Mouse (Mus musculus): ENCODE measurements at regions not wholly inside any gene's neighbourhood (a gene's known extent, or its start where the extent isn't known, plus 50 kb on each side); places are given as distances from the start of the nearest gene placed in this dataset.

GRCm38 (mm10) chr13:99644771-99645170 lies 128.4 kb upstream of the Map1b start:
- no peaks in the 10 kb centered on the region for H3K9me3 ChIP-seq (replicated peaks; ENCODE audit: control insufficient read depth, low read length)
- no peak for ATAC-seq (replicated peaks; ENCODE audit: extremely low read depth, insufficient read depth, low FRiP score)
- H3K27me3 ChIP-seq (ENCODE audit: control insufficient read depth, insufficient read depth, low read length), result no peaks in the 10 kb centered on the region
- peaks cover 15% of the 10 kb centered on the region for H3K4me1 ChIP-seq (ENCODE audit: control insufficient read depth, insufficient read depth, low read length)
- no peak overlapping the region for H3K4me2 ChIP-seq (ENCODE audit: low read depth, low read length)
- WGBS, result 83% methylated on average over 1 of the region's 1 CpGs
- H3K36me3 ChIP-seq (ENCODE audit: control insufficient read depth, insufficient read depth), result no peaks in the 10 kb centered on the region
- H3K27ac ChIP-seq (ENCODE audit: low read length), result no peak overlapping the region
- H3K4me3 ChIP-seq (ENCODE audit: low read length), result no peak overlapping the region
- no peak overlapping the region for H3K9ac ChIP-seq (ENCODE audit: low read length)

GRCm38 (mm10) chr13:99642811-99643210 lies 126.5 kb upstream of the Map1b start:
- Histone ChIP-seq H3K9ac (ENCODE audit: low read length) (no peak overlapping the region), H3K4me3 (ENCODE audit: low read length) (no peak overlapping the region), H3K27ac (ENCODE audit: low read length) (no peak overlapping the region), H3K36me3 (ENCODE audit: control insufficient read depth, insufficient read depth) (no peaks in the 10 kb centered on the region), H3K9me3 (replicated peaks; ENCODE audit: control insufficient read depth, low read length) (no peaks in the 10 kb centered on the region), H3K27me3 (ENCODE audit: control insufficient read depth, insufficient read depth, low read length) (no peaks in the 10 kb centered on the region), H3K4me1 (ENCODE audit: control insufficient read depth, insufficient read depth, low read length) (peaks cover 12% of the 10 kb centered on the region), H3K4me2 (ENCODE audit: low read depth, low read length) (no peak overlapping the region)
- no peak for ATAC-seq (replicated peaks; ENCODE audit: extremely low read depth, insufficient read depth, low FRiP score)
- 31% methylated on average over 5 of the region's 5 CpGs for WGBS

GRCm38 (mm10) chr13:99642301-99642700 lies 126.0 kb upstream of the Map1b start:
- Histone ChIP-seq H3K27me3 (ENCODE audit: control insufficient read depth, insufficient read depth, low read length) (no peaks in the 10 kb centered on the region), H3K4me2 (ENCODE audit: low read depth, low read length) (no peak overlapping the region), H3K4me1 (ENCODE audit: control insufficient read depth, insufficient read depth, low read length) (peaks cover 7% of the 10 kb centered on the region), H3K36me3 (ENCODE audit: control insufficient read depth, insufficient read depth) (no peaks in the 10 kb centered on the region), H3K4me3 (ENCODE audit: low read length) (no peak overlapping the region), H3K27ac (ENCODE audit: low read length) (no peak overlapping the region), H3K9ac (ENCODE audit: low read length) (no peak overlapping the region), H3K9me3 (replicated peaks; ENCODE audit: control insufficient read depth, low read length) (no peaks in the 10 kb centered on the region)
- ATAC-seq (replicated peaks; ENCODE audit: extremely low read depth, insufficient read depth, low FRiP score), result no peak
- WGBS, result 48% methylated on average over 5 of the region's 5 CpGs

- WGBS, result 74% methylated on average over 22 of the region's 22 CpGs
- no peak overlapping the region for H3K27ac ChIP-seq (ENCODE audit: low read length)
- H3K27me3 ChIP-seq (ENCODE audit: control insufficient read depth, insufficient read depth, low read length), result no peaks in the 10 kb centered on the region
- H3K36me3 ChIP-seq (ENCODE audit: control insufficient read depth, insufficient read depth), result no peaks in the 10 kb centered on the region
- H3K4me2 ChIP-seq (ENCODE audit: low read depth, low read length), result no peak overlapping the region
- H3K4me1 ChIP-seq (ENCODE audit: control insufficient read depth, insufficient read depth, low read length), result peaks cover 7% of the 10 kb centered on the region
- no peak for ATAC-seq (replicated peaks; ENCODE audit: extremely low read depth, insufficient read depth, low FRiP score)
- no peak overlapping the region for H3K9ac ChIP-seq (ENCODE audit: low read length)
- H3K9me3 ChIP-seq (replicated peaks; ENCODE audit: control insufficient read depth, low read length), result no peaks in the 10 kb centered on the region
- no peak overlapping the region for H3K4me3 ChIP-seq (ENCODE audit: low read length)
Measured at GRCm38 (mm10) chr13:99641386-99642165, 125.2 kb upstream of the Map1b start.

GRCm38 (mm10) chr13:99632706-99633105 lies 116.4 kb upstream of the Map1b start:
- Histone ChIP-seq H3K9me3 (replicated peaks; ENCODE audit: control insufficient read depth, low read length) (no peaks in the 10 kb centered on the region), H3K4me3 (ENCODE audit: low read length) (no peak overlapping the region), H3K27me3 (ENCODE audit: control insufficient read depth, insufficient read depth, low read length) (no peaks in the 10 kb centered on the region), H3K4me2 (ENCODE audit: low read depth, low read length) (no peak overlapping the region), H3K4me1 (ENCODE audit: control insufficient read depth, insufficient read depth, low read length) (peaks cover 8% of the 10 kb centered on the region), H3K36me3 (ENCODE audit: control insufficient read depth, insufficient read depth) (no peaks in the 10 kb centered on the region), H3K9ac (ENCODE audit: low read length) (no peak overlapping the region), H3K27ac (ENCODE audit: low read length) (no peak overlapping the region)
- 0 out of 2 replicates have a peak, but pooled peaks have one; percentile 49 for ATAC-seq (replicated peaks; ENCODE audit: extremely low read depth, insufficient read depth, low FRiP score)
- 39% methylated on average over 5 of the region's 5 CpGs for WGBS

GRCm38 (mm10) chr13:99630800-99631199 lies 114.5 kb upstream of the Map1b start:
- Histone ChIP-seq H3K4me3 (ENCODE audit: low read length) (no peak overlapping the region), H3K9me3 (replicated peaks; ENCODE audit: control insufficient read depth, low read length) (no peaks in the 10 kb centered on the region), H3K27me3 (ENCODE audit: control insufficient read depth, insufficient read depth, low read length) (no peaks in the 10 kb centered on the region), H3K27ac (ENCODE audit: low read length) (no peak overlapping the region), H3K4me1 (ENCODE audit: control insufficient read depth, insufficient read depth, low read length) (peaks cover 8% of the 10 kb centered on the region), H3K9ac (ENCODE audit: low read length) (no peak overlapping the region), H3K4me2 (ENCODE audit: low read depth, low read length) (no peak overlapping the region), H3K36me3 (ENCODE audit: control insufficient read depth, insufficient read depth) (no peaks in the 10 kb centered on the region)
- WGBS, result 84% methylated on average over 3 of the region's 3 CpGs
- ATAC-seq (replicated peaks; ENCODE audit: extremely low read depth, insufficient read depth, low FRiP score), result no peak

DNA sequence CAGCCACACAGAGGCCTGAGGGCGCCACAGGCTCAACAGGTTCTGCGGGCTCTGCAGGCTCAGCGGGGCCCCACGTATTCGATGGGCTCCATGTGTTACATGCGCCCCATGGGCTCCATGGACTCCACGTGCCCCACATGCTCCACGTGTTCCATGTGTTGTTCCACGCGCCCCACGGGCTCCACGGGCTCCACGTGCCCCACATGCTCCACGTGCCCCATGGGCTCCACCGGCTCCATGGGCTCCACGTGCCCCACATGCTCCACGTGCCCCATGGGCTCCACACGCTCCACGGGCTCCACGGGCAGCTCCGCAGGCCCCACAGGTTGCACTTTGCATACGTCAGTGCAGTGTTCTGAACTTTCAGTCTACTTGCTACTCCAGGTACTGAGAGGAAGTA lies 114.0 kb upstream of the Map1b start:
- Histone ChIP-seq H3K9me3 (replicated peaks; ENCODE audit: control insufficient read depth, low read length) (no peaks in the 10 kb centered on the region), H3K27ac (ENCODE audit: low read length) (no peak overlapping the region), H3K4me2 (ENCODE audit: low read depth, low read length) (no peak overlapping the region), H3K9ac (ENCODE audit: low read length) (no peak overlapping the region), H3K27me3 (ENCODE audit: control insufficient read depth, insufficient read depth, low read length) (no peaks in the 10 kb centered on the region), H3K4me3 (ENCODE audit: low read length) (no peak overlapping the region), H3K4me1 (ENCODE audit: control insufficient read depth, insufficient read depth, low read length) (peaks cover 8% of the 10 kb centered on the region), H3K36me3 (ENCODE audit: control insufficient read depth, insufficient read depth) (no peaks in the 10 kb centered on the region)
- no peak for ATAC-seq (replicated peaks; ENCODE audit: extremely low read depth, insufficient read depth, low FRiP score)
- WGBS, result 88% methylated on average over 22 of the region's 22 CpGs

DNA sequence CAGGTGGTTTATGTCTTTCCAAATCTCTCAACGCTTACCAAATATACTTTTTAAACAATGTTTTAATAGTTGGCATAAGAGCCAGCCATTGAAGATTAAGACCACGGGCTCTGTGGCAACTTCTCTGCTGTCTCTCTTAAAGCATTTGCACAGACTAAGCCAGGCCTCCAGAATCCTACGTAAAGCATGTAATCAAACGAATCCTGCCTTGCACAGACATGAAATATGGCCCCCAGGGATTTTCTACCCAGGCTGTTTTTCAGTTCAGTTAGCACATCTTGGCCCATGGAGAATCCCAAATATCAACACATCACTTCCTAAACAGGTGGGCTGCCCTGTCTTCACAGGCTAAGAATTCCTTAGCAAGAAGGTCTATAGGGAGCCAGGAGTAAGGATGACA lies 108.9 kb upstream of the Map1b start:
- H3K9me3 ChIP-seq (replicated peaks; ENCODE audit: control insufficient read depth, low read length), result 0 out of 2 replicates have a peak, but pooled peaks cover 6% of the 10 kb centered on the region
- WGBS, result 56% methylated on average over 4 of the region's 4 CpGs
- H3K4me3 ChIP-seq (ENCODE audit: low read length), result no peak overlapping the region
- no peak overlapping the region for H3K4me2 ChIP-seq (ENCODE audit: low read depth, low read length)
- no peak for ATAC-seq (replicated peaks; ENCODE audit: extremely low read depth, insufficient read depth, low FRiP score)
- H3K36me3 ChIP-seq (ENCODE audit: control insufficient read depth, insufficient read depth), result no peaks in the 10 kb centered on the region
- no peak overlapping the region for H3K27ac ChIP-seq (ENCODE audit: low read length)
- no peaks in the 10 kb centered on the region for H3K27me3 ChIP-seq (ENCODE audit: control insufficient read depth, insufficient read depth, low read length)
- H3K9ac ChIP-seq (ENCODE audit: low read length), result no peak overlapping the region
- H3K4me1 ChIP-seq (ENCODE audit: control insufficient read depth, insufficient read depth, low read length), result no peaks in the 10 kb centered on the region

- H3K36me3 ChIP-seq (ENCODE audit: control insufficient read depth, insufficient read depth), result no peaks in the 10 kb centered on the region
- ATAC-seq (replicated peaks; ENCODE audit: extremely low read depth, insufficient read depth, low FRiP score), result no peak
- no peak overlapping the region for H3K9ac ChIP-seq (ENCODE audit: low read length)
- 89% methylated on average over 9 of the region's 9 CpGs for whole genome bisulfite sequencing
- H3K4me1 ChIP-seq (ENCODE audit: control insufficient read depth, insufficient read depth, low read length), result no peaks in the 10 kb centered on the region
- H3K4me2 ChIP-seq (ENCODE audit: low read depth, low read length), result no peak overlapping the region
- no peak overlapping the region for H3K27ac ChIP-seq (ENCODE audit: low read length)
- H3K9me3 ChIP-seq (replicated peaks; ENCODE audit: control insufficient read depth, low read length), result 0 out of 2 replicates have a peak, but pooled peaks cover 6% of the 10 kb centered on the region
- H3K27me3 ChIP-seq (ENCODE audit: control insufficient read depth, insufficient read depth, low read length), result no peaks in the 10 kb centered on the region
- H3K4me3 ChIP-seq (ENCODE audit: low read length), result no peak overlapping the region
Measured at GRCm38 (mm10) chr13:99618332-99618731, 102.0 kb upstream of the Map1b start.
